Mouse (Mus musculus) hematopoietic stem cell, adult 5-6 weeks (primary cell): ENCODE results near the gene Slc44a3. TPM values are rescaled to one million over a fixed set of nuclear protein-coding genes. Genes with fewer than 3 reads are reported as not detected.

Experiments used
- ATAC-seq, 2 experiments: fragments of 125-278 bp in 1 of 2; replicated peaks in 1 of 2; 2 replicates each; pipeline ENCODE4 v1.8.0; 2016 to 2017; ENCODE audit warnings: inconsistent platforms in 2 of 2, mild to moderate bottlenecking in 2 of 2, moderate number of reproducible peaks in 2 of 2, low read depth in 1 of 2, moderate TSS enrichment in 1 of 2; ENCODE audit not compliant: low FRiP score in 2 of 2, poor library complexity in 2 of 2, severe bottlenecking in 2 of 2, insufficient read depth in 1 of 2, low TSS enrichment in 1 of 2
- total RNA-seq: library from RNA; stranded (forward); fragments of 172-1452, 232-1000 nt; gene quantifications from 2 replicates; pipeline ENCODE4 v1.2.3, GENCODE M21; 2017

Gene Slc44a3
- total RNA-seq, 1 experiment from 2014 or later = not detected

GRCm38 (mm10) chr3:121480030-121480960 lies 51.9 kb downstream of the Slc44a3 start:
- ATAC-seq = no peak

- ATAC-seq = peak; percentile 49 to 52
Observed at GRCm38 (mm10) chr3:121474738-121475137, 57.5 kb downstream of the Slc44a3 start.

- ATAC-seq = no peak
Observed at GRCm38 (mm10) chr3:121471703-121472102, 60.5 kb downstream of the Slc44a3 start.

- ATAC-seq = peak; percentile 38 to 41; a peak in 3 of 4 replicates
Observed at GRCm38 (mm10) chr3:121469185-121469975, 62.8 kb downstream of the Slc44a3 start.

GRCm38 (mm10) chr3:121468136-121468535 lies 64.1 kb downstream of the Slc44a3 start:
- ATAC-seq = no peak

GRCm38 (mm10) chr3:121467094-121467552 lies 65.1 kb downstream of the Slc44a3 start:
- ATAC-seq = peak; percentile 61 to 66

GRCm38 (mm10) chr3:121465795-121466194 lies 66.4 kb downstream of the Slc44a3 start:
- ATAC-seq = no peak

- ATAC-seq = no peak
Observed at GRCm38 (mm10) chr3:121464733-121465305, 67.4 kb downstream of the Slc44a3 start.

GRCm38 (mm10) chr3:121462782-121463181 lies 69.4 kb downstream of the Slc44a3 start:
- no peak for ATAC-seq

- no peak for ATAC-seq
Observed at GRCm38 (mm10) chr3:121461477-121461876, 70.7 kb downstream of the Slc44a3 start.

- ATAC-seq = peak in 1 of 2 experiments; percentile 50; a peak in 1 of 4 replicates
Observed at GRCm38 (mm10) chr3:121460473-121461193, 71.6 kb downstream of the Slc44a3 start.

- ATAC-seq = peak in 1 of 2 experiments; percentile 38; a peak in 2 of 4 replicates
Observed at GRCm38 (mm10) chr3:121458545-121459492, 73.4 kb downstream of the Slc44a3 start.

GRCm38 (mm10) chr3:121451404-121451803 lies 80.8 kb downstream of the Slc44a3 start:
- ATAC-seq = no peak

- ATAC-seq = no peak
Observed at GRCm38 (mm10) chr3:121449527-121449926, 82.7 kb downstream of the Slc44a3 start.

GRCm38 (mm10) chr3:121448606-121449005 lies 83.6 kb downstream of the Slc44a3 start:
- ATAC-seq = no peak

GRCm38 (mm10) chr3:121448029-121448468 lies 84.2 kb downstream of the Slc44a3 start:
- no peak for ATAC-seq
